Mouse (Mus musculus) cerebellum, adult 2 months (tissue): ENCODE data around the gene Tmem237.

Experiments used
- CTCF ChIP-seq: fragments of 200-500 bp; IDR thresholded peaks from 2 replicates; pipeline ENCODE4 v1.5.1; 2011; ENCODE audit warnings: low read depth, mild to moderate bottlenecking, control low read depth, low read length, moderate library complexity, borderline replicate concordance; ENCODE audit not compliant: insufficient read depth
- POLR2A ChIP-seq: fragments of 200-500 bp; IDR thresholded peaks from 2 replicates; pipeline ENCODE4 v1.6.1; 2011; ENCODE audit warnings: low read length, control low read depth, borderline replicate concordance; ENCODE audit not compliant: insufficient read depth

DNA sequence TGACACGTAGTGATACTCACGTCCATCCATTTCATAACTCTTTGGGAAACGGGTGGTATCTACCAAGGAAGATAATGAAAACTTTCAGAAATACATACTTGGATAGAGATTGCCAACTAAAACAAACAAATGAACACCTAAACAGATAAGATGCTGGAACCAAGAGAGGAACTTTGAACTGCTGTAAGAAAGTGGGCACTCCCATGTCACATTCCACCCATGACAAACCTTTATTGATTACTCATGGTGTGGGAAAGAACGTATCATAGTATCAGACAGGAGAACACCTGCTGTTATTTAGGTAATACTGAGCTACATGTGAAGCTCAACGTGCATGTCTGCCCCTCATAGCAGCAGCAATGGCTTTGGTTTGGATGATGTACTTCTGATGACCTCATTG is 5.3 kb upstream of the Tmem237 start:
- no peak for TF ChIP-seq POLR2A
- no peak for TF ChIP-seq CTCF
